Mouse (Mus musculus): ENCODE data around the gene Ppp1r21. TPM values are rescaled to one million over a fixed set of nuclear protein-coding genes. Genes with fewer than 3 reads are reported as not detected.

Gene Ppp1r21
- polyA plus RNA-seq, 1 experiment, result 22.7 TPM

GRCm38 (mm10) chr17:88531176-88531575 is 1.3 kb downstream of the Ppp1r21 start:
- no peaks in the 10 kb centered on the region for H3K27me3 ChIP-seq (ENCODE audit: control insufficient read depth, insufficient read depth, low read length, poor library complexity, severe bottlenecking)
- TF ChIP-seq CTCF (IDR thresholded peaks at IDR 0.05; ENCODE audit: low read depth, low read length) (no peak), EP300 (IDR thresholded peaks at IDR 0.05; ENCODE audit: insufficient read depth, low read depth, low read length) (no peak), POLR2A (IDR thresholded peaks at IDR 0.05; ENCODE audit: insufficient read depth, low read length) (no peak)
- H3K4me1 ChIP-seq (ENCODE audit: control insufficient read depth, insufficient read depth, low read length), result peaks cover 2% of the 10 kb centered on the region
- H3K4me3 ChIP-seq (ENCODE audit: low read depth, low read length), result no peak overlapping the region
- H3K9ac ChIP-seq (ENCODE audit: low read depth, poor library complexity, severe bottlenecking), result no peak overlapping the region
- H3K36me3 ChIP-seq (ENCODE audit: control insufficient read depth, insufficient read depth, low read length, poor library complexity, severe bottlenecking), result no peaks in the 10 kb centered on the region
- no peak overlapping the region for H3K27ac ChIP-seq (ENCODE audit: insufficient read depth, low read length)
- no peaks in the 10 kb centered on the region for H3K9me3 ChIP-seq (replicated peaks; ENCODE audit: control insufficient read depth, insufficient read depth, low read length, poor library complexity, severe bottlenecking)

DNA sequence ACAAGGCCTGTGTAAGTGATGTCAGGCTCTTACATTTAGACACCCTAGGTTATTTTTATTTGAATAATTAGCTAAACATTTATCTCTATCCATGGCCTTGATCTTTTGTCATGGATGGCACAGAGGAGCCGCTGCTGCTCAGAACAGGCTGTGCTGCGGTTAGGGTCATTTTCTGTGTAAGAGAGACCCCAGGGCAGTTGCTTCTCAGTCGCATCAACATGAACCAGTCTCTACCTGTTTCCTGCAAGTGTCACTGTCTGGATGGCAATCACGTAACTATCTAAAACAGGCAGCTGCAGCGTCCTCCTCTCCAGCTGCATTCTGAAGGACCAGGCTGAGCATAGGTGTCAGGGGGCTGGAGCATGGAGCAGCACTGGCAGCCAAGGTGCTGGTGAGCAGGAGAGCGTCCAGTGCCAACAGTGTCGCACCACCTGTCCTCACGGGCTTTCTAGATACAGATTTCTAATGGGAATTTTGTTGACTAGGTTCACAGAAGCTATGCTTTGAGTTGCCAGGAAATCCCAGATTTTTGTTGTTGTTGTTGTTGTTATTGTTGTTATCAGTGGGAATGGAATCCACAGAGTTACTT is 8.0 kb downstream of the Ppp1r21 start:
- Histone ChIP-seq H3K36me3 (ENCODE audit: control insufficient read depth, insufficient read depth, low read length, poor library complexity, severe bottlenecking) (no peaks in the 10 kb centered on the region), H3K9ac (ENCODE audit: low read depth, poor library complexity, severe bottlenecking) (no peak overlapping the region), H3K27me3 (ENCODE audit: control insufficient read depth, insufficient read depth, low read length, poor library complexity, severe bottlenecking) (no peaks in the 10 kb centered on the region), H3K9me3 (replicated peaks; ENCODE audit: control insufficient read depth, insufficient read depth, low read length, poor library complexity, severe bottlenecking) (no peaks in the 10 kb centered on the region), H3K4me1 (ENCODE audit: control insufficient read depth, insufficient read depth, low read length) (no peaks in the 10 kb centered on the region), H3K27ac (ENCODE audit: insufficient read depth, low read length) (no peak overlapping the region), H3K4me3 (ENCODE audit: low read depth, low read length) (no peak overlapping the region)
- no peak for TF ChIP-seq POLR2A (IDR thresholded peaks at IDR 0.05; ENCODE audit: insufficient read depth, low read length)
- TF ChIP-seq EP300 (IDR thresholded peaks at IDR 0.05; ENCODE audit: insufficient read depth, low read depth, low read length), result no peak
- TF ChIP-seq CTCF (IDR thresholded peaks at IDR 0.05; ENCODE audit: low read depth, low read length), result no peak

- Histone ChIP-seq H3K4me3 (ENCODE audit: low read depth, low read length) (no peak overlapping the region), H3K27ac (ENCODE audit: insufficient read depth, low read length) (no peak overlapping the region), H3K27me3 (ENCODE audit: control insufficient read depth, insufficient read depth, low read length, poor library complexity, severe bottlenecking) (no peaks in the 10 kb centered on the region), H3K4me1 (ENCODE audit: control insufficient read depth, insufficient read depth, low read length) (no peaks in the 10 kb centered on the region), H3K9ac (ENCODE audit: low read depth, poor library complexity, severe bottlenecking) (no peak overlapping the region), H3K9me3 (replicated peaks; ENCODE audit: control insufficient read depth, insufficient read depth, low read length, poor library complexity, severe bottlenecking) (no peaks in the 10 kb centered on the region), H3K36me3 (ENCODE audit: control insufficient read depth, insufficient read depth, low read length, poor library complexity, severe bottlenecking) (no peaks in the 10 kb centered on the region)
- TF ChIP-seq POLR2A (IDR thresholded peaks at IDR 0.05; ENCODE audit: insufficient read depth, low read length), result no peak
- no peak for TF ChIP-seq CTCF (IDR thresholded peaks at IDR 0.05; ENCODE audit: low read depth, low read length)
- no peak for TF ChIP-seq EP300 (IDR thresholded peaks at IDR 0.05; ENCODE audit: insufficient read depth, low read depth, low read length)
Measured at GRCm38 (mm10) chr17:88542771-88543416, 13.0 kb downstream of the Ppp1r21 start.

DNA sequence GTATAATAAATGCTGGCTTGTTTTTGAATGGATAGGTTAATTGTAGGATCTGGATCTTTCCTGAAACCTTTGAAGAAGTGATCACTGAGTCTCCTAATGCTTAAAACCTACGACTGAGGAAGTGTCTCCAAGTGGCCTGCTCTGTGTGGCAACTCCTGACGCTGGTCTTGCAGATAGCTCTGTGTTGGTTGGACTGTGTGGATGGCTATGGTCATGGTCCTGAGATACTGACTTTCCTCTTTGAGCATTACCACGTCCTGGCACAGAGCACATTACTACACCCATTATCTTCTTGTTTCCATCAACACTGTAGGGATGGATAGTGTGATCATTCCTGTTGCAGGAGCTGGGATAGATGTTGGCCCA is 13.5 kb downstream of the Ppp1r21 start:
- Histone ChIP-seq H3K36me3 (ENCODE audit: control insufficient read depth, insufficient read depth, low read length, poor library complexity, severe bottlenecking) (no peaks in the 10 kb centered on the region), H3K27ac (ENCODE audit: insufficient read depth, low read length) (no peak overlapping the region)

GRCm38 (mm10) chr17:88545217-88545784 is 15.4 kb downstream of the Ppp1r21 start:
- no peaks in the 10 kb centered on the region for H3K4me1 ChIP-seq (ENCODE audit: control insufficient read depth, insufficient read depth, low read length)
- no peak overlapping the region for H3K9ac ChIP-seq (ENCODE audit: low read depth, poor library complexity, severe bottlenecking)
- no peak for TF ChIP-seq CTCF (IDR thresholded peaks at IDR 0.05; ENCODE audit: low read depth, low read length)
- no peak for TF ChIP-seq POLR2A (IDR thresholded peaks at IDR 0.05; ENCODE audit: insufficient read depth, low read length)
- no peak for TF ChIP-seq EP300 (IDR thresholded peaks at IDR 0.05; ENCODE audit: insufficient read depth, low read depth, low read length)
- no peak overlapping the region for H3K4me3 ChIP-seq (ENCODE audit: low read depth, low read length)
- H3K9me3 ChIP-seq (replicated peaks; ENCODE audit: control insufficient read depth, insufficient read depth, low read length, poor library complexity, severe bottlenecking), result no peaks in the 10 kb centered on the region
- H3K27me3 ChIP-seq (ENCODE audit: control insufficient read depth, insufficient read depth, low read length, poor library complexity, severe bottlenecking), result no peaks in the 10 kb centered on the region
- no peak overlapping the region for H3K27ac ChIP-seq (ENCODE audit: insufficient read depth, low read length)
- H3K36me3 ChIP-seq (ENCODE audit: control insufficient read depth, insufficient read depth, low read length, poor library complexity, severe bottlenecking), result no peaks in the 10 kb centered on the region

More for the DNA sequence above, 13.5 kb downstream of the Ppp1r21 start:
- Histone ChIP-seq H3K9ac (ENCODE audit: low read depth, poor library complexity, severe bottlenecking) (no peak overlapping the region), H3K9me3 (replicated peaks; ENCODE audit: control insufficient read depth, insufficient read depth, low read length, poor library complexity, severe bottlenecking) (no peaks in the 10 kb centered on the region), H3K27me3 (ENCODE audit: control insufficient read depth, insufficient read depth, low read length, poor library complexity, severe bottlenecking) (no peaks in the 10 kb centered on the region), H3K4me1 (ENCODE audit: control insufficient read depth, insufficient read depth, low read length) (no peaks in the 10 kb centered on the region), H3K4me3 (ENCODE audit: low read depth, low read length) (no peak overlapping the region)
- no peak for TF ChIP-seq CTCF (IDR thresholded peaks at IDR 0.05; ENCODE audit: low read depth, low read length)
- TF ChIP-seq POLR2A (IDR thresholded peaks at IDR 0.05; ENCODE audit: insufficient read depth, low read length), result no peak

GRCm38 (mm10) chr17:88546745-88547144 is 16.8 kb downstream of the Ppp1r21 start:
- Histone ChIP-seq H3K9ac (ENCODE audit: low read depth, poor library complexity, severe bottlenecking) (no peak overlapping the region), H3K4me3 (ENCODE audit: low read depth, low read length) (no peak overlapping the region), H3K4me1 (ENCODE audit: control insufficient read depth, insufficient read depth, low read length) (no peaks in the 10 kb centered on the region), H3K27ac (ENCODE audit: insufficient read depth, low read length) (no peak overlapping the region), H3K36me3 (ENCODE audit: control insufficient read depth, insufficient read depth, low read length, poor library complexity, severe bottlenecking) (no peaks in the 10 kb centered on the region), H3K27me3 (ENCODE audit: control insufficient read depth, insufficient read depth, low read length, poor library complexity, severe bottlenecking) (no peaks in the 10 kb centered on the region), H3K9me3 (replicated peaks; ENCODE audit: control insufficient read depth, insufficient read depth, low read length, poor library complexity, severe bottlenecking) (no peaks in the 10 kb centered on the region)
- no peak for TF ChIP-seq POLR2A (IDR thresholded peaks at IDR 0.05; ENCODE audit: insufficient read depth, low read length)
- TF ChIP-seq EP300 (IDR thresholded peaks at IDR 0.05; ENCODE audit: insufficient read depth, low read depth, low read length), result no peak
- no peak for TF ChIP-seq CTCF (IDR thresholded peaks at IDR 0.05; ENCODE audit: low read depth, low read length)
